Mouse (Mus musculus) thymus, postnatal 4 days (tissue): Measurements from ENCODE around the gene Spock2.
"Not testable (repeated sequence)": the region's sequence is repeated elsewhere in the genome, so short reads cannot be mapped to it uniquely, and the experiment has no call there.

Experiments used
- DNase-seq: peaks from one replicate; pipeline ENCODE4 v3.0.0; 2021

Gene Spock2

DNA sequence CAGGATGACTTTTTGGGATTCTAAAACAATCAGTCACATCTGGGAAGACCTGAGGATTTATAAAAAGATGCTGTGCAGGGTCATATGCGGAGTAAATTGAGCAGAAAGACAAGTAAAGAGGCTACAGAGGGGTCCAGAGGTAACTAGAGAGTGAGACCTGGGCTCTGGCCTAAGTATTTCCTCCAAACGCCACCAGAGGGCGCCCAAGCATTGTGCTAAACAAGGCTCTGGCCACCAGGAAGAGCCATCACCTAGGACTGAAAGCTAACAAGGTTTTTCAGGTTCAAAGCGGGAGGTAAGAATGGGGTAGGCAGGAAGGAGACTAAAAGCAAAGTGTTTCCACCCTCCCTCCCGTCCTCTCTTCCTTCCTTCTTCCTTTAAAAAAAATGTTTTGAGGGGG is 42.1 kb downstream of the Spock2 start:
- DNase-seq, result peak; percentile 93

DNA sequence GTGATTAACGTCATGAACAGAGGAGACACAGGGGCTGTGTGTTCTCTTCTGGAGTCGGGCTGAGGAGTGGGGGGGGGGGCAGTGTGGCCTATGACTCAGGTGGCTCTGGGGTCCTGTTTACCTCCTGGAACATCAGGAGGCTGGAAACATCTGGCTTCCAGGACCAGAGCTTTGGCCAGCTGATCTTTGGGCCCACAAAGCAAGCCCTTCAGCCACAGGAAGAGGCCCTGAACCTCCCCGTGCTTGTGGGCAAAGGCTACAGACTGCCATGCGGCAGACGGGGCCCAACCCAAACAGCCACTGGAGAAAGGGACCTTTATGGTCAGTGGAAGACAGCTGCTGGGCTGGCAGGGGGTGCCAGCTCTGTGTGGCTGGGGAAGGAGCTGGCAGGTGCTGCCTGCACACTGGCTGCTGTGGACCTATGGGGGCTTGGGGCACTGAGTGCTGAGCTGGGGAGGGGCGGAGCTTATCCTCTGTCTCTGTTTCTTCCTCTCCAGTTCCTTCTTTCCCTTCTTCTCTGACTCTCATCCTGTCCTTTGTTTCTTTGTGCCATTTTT is 45.2 kb downstream of the Spock2 start:
- peak; percentile 38 for DNase-seq

GRCm38 (mm10) chr10:60156016-60156415 is 50.0 kb downstream of the Spock2 start:
- no peak for DNase-seq

- no peak for DNase-seq
Measured at GRCm38 (mm10) chr10:60158144-60158543, 52.1 kb downstream of the Spock2 start.

DNA sequence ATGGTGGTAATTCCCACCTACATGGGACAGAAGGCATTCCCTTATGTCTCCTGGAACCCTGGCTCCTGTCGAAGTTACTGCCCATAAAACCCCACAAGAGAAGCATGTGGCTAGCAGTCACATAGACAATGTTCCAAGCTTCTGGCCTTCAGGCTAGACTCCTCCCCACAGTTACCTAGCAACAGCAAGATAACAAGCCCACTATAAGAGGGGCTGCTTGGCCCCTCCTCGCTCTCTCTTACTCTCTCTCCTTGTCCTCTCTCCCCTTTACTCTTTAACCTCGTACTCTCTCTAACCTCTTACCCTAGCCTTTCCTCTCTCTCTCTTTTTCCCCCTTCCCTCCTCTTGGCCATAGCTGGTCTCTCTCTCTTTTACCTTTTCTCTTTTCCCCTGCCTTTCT is 55.4 kb downstream of the Spock2 start:
- DNase-seq, result not testable (repeated sequence)

- DNase-seq, result not testable (repeated sequence)
Measured at GRCm38 (mm10) chr10:60162184-60162972, 56.4 kb downstream of the Spock2 start.

GRCm38 (mm10) chr10:60162973-60163255 is 56.9 kb downstream of the Spock2 start:
- no peak for DNase-seq

GRCm38 (mm10) chr10:60164869-60165268 is 58.9 kb downstream of the Spock2 start:
- no peak for DNase-seq

DNA sequence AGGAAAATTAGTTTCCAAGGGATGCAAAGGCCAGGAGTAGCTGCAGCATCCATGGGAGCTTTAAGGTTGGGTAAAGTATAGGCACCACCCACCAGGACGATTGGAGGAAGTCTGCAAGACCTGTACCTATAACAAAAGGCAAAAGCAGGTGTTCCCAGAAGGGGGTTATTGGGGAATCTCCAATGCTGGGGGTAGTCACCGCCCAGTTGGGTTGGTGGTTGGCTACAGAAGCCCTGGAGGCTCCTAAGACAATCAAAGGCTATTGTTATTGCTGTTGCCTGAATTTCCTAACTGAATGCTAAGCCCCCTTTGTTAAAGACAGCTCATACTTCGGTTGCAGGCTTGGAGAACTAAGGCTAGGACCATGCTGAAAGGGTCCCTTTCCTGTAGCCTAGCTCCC is 60.0 kb downstream of the Spock2 start:
- DNase-seq, result no peak

DNA sequence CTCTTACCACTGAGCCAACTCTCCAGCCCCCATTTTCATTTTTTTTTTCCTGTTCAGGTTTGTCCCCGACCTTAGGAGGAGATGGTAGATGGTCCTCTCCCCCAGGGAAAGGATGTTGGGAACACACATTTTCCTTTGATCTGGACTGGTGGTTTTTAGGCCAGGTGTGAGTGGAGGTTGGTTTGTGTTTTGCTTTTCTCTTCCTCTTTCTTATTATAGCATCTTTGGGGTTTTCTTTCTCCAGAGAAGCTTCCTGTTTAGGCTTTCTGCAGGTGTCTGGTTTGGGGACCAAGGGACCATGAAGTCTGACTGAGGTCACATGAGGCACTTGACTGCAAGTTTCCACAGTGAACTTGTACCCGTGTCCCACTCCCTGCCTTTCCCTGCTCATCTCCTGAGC is 62.3 kb downstream of the Spock2 start:
- DNase-seq, result peak; percentile 41

GRCm38 (mm10) chr10:60168960-60169359 is 62.9 kb downstream of the Spock2 start:
- peak; percentile 44 for DNase-seq

DNA sequence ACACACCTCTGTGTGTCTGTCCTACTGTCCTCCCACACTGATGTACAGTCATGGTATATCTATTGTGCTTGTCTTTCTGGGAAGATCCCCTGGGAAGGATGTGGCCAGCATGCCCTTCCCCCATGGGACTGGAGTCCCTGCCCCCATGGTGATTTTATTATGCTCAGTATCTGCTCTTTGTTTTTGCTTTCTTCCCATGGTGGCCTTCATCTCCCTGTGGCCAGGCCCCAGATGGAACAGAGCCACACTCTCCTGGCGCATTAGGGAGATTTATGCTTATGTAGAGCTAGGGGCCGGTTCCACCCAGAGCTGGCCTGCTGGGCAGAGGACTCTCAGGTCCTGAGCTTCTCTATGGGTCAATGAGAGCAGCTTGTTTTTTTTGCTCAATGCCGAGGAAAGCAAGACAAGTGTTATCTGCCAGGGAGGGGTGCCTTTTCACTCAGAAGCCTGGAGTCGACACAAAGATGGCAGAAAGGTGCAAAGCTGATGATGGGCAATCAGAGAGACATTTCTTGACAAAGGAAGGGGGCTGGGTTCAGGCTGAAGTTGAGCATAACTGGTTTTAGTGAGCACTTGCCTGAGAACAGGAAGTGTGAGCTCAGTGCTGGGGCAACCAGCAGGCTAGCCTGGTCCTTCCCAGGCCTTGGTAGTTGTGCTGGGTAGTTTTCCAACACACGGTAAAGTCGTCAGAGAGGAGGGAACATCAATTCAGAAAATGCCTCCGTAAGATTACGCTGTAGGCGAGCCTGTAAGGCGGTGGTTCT is 64.5 kb downstream of the Spock2 start:
- no peak for DNase-seq

GRCm38 (mm10) chr10:60171368-60171767 is 65.3 kb downstream of the Spock2 start:
- DNase-seq, result no peak

- DNase-seq, result no peak
Measured at GRCm38 (mm10) chr10:60172306-60172705, 66.3 kb downstream of the Spock2 start.

DNA sequence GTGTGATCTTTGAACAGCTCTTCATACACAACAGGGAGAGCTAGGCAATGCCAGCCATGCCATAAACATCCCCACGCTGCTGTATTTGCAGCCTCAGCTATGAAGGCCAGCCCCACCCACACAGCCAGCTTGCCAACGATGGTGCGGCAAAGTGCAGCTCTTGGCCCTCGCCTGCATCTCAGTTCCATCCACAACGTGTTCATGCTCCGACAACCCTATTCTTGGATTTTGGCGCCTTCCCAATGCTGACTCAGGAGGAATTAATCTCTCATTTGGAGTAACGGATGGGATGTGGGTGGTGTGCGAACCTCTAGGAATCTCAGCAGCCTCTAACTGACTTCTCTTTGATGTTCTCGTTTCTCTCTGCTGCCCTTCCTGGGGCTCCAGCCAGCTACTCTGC is 67.0 kb downstream of the Spock2 start:
- no peak for DNase-seq

DNA sequence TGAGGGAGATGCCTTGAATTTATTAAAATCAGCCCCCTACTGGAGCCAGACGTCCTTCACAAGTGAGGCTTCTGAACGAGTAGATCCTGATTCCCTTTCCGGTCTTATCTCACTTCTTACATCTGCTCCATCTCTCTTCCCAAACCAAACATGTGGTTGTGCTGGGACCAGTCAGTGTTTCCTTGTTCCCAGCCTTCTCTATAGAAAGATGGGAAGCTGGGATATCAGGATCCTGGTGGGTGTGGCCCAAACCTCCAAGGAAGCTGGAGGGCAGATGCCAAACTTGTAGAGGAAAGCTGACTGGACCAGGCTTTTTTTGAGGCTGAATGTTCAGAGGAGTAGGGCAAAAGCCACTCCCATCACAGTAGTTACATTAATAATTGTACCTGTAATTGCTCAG is 68.5 kb downstream of the Spock2 start:
- DNase-seq, result no peak

DNA sequence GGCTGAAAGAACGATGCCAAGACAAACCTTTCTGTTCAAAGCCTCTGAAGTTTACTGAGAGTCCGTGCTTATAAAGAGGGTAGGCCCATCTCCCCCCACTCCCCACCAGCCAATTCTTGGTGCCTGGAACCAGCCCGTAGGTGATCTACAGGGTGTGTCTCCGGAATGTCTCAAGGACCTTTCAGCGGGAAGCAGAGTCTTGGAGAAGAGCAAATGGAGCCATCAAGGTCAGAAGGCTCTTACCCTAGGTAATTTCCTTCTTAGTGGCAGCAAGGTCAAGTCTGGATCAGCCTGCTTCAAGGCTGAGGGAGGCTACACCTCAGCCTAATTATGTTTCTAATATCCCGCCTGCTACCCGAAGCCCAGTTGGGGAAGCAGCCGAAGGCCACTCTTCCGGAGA is 69.3 kb downstream of the Spock2 start:
- not testable (repeated sequence) for DNase-seq
